Mouse (Mus musculus) myocyte (in vitro differentiated cells): Measurements from ENCODE around the gene Klhl3. TPM values are rescaled to one million over a fixed set of nuclear protein-coding genes. Genes with fewer than 3 reads are reported as not detected.

Source experiments
- H3K27me3 ChIP-seq: one replicate; pipeline ENCODE4 v1.6.1; 2011; ENCODE audit not compliant: control insufficient read depth, insufficient read depth, insufficient read length
- H3K36me3 ChIP-seq: one replicate; pipeline ENCODE4 v1.6.1; 2011; ENCODE audit not compliant: control insufficient read depth, insufficient read depth
- H3K4me2 ChIP-seq: one replicate; pipeline ENCODE4 v1.6.1; 2011; ENCODE audit warnings: low read depth, control low read depth
- H3K4me3 ChIP-seq: one replicate; pipeline ENCODE4 v1.5.1; 2011; ENCODE audit warnings: mild to moderate bottlenecking, control low read depth, moderate library complexity
- H3K79me2 ChIP-seq: one replicate; pipeline ENCODE4 v1.6.1; 2011; ENCODE audit not compliant: control insufficient read depth, insufficient read depth
- H3ac ChIP-seq: one replicate; pipeline ENCODE4 v1.6.1; 2011; ENCODE audit not compliant: control insufficient read depth, insufficient read length
- CEBPB ChIP-seq: IDR thresholded peaks from 2 replicates; pipeline ENCODE4 v1.6.1; 2011; ENCODE audit warnings: mild to moderate bottlenecking, moderate library complexity; ENCODE audit not compliant: poor library complexity, insufficient read depth, severe bottlenecking
- E2F4 ChIP-seq: IDR thresholded peaks from one replicate; pipeline ENCODE4 v1.6.1; 2011; ENCODE audit warnings: mild to moderate bottlenecking, control low read depth, moderate library complexity; ENCODE audit not compliant: insufficient read depth
- MAX ChIP-seq: IDR thresholded peaks from one replicate; pipeline ENCODE4 v1.6.1; 2011; ENCODE audit warnings: low read depth, mild to moderate bottlenecking, control low read depth
- MYOD1 ChIP-seq, 3 experiments: IDR thresholded peaks; one replicate each; pipeline ENCODE4 v1.6.1; 2011; ENCODE audit warnings: control low read depth in 2 of 3, low read depth in 2 of 3, mild to moderate bottlenecking in 2 of 3, moderate library complexity in 1 of 3; ENCODE audit not compliant: insufficient read length in 2 of 3, control insufficient read depth in 1 of 3
- MYOG ChIP-seq, 3 experiments: IDR thresholded peaks; one replicate each; pipeline ENCODE4 v1.6.1; 2011; ENCODE audit warnings: control low read depth in 2 of 3, low read depth in 2 of 3, mild to moderate bottlenecking in 2 of 3; ENCODE audit not compliant: insufficient read length in 2 of 3, control insufficient read depth in 1 of 3, insufficient read depth in 1 of 3
- POLR2A ChIP-seq: IDR thresholded peaks from one replicate; pipeline ENCODE4 v1.6.1; 2011; ENCODE audit warnings: low read depth, mild to moderate bottlenecking, control low read depth, moderate library complexity; ENCODE audit not compliant: insufficient read length
- POLR2AphosphoS2 ChIP-seq: IDR thresholded peaks from one replicate; pipeline ENCODE4 v1.6.1; 2011; ENCODE audit warnings: low read depth, control low read depth; ENCODE audit not compliant: insufficient read length
- REST ChIP-seq: IDR thresholded peaks from one replicate; pipeline ENCODE4 v1.6.1; 2011; ENCODE audit warnings: mild to moderate bottlenecking, control low read depth, moderate library complexity; ENCODE audit not compliant: insufficient read depth, insufficient read length
- SRF ChIP-seq: IDR thresholded peaks from one replicate; pipeline ENCODE4 v1.6.1; 2011; ENCODE audit warnings: low read depth; ENCODE audit not compliant: control insufficient read depth, insufficient read length
- TCF12 ChIP-seq: IDR thresholded peaks from one replicate; pipeline ENCODE4 v1.6.1; 2011; ENCODE audit warnings: mild to moderate bottlenecking, control low read depth; ENCODE audit not compliant: poor library complexity, insufficient read depth, severe bottlenecking
- TCF3 ChIP-seq: IDR thresholded peaks from one replicate; pipeline ENCODE4 v1.6.1; 2011; ENCODE audit warnings: low read depth, control low read depth; ENCODE audit not compliant: insufficient read length
- USF1 ChIP-seq: IDR thresholded peaks from one replicate; pipeline ENCODE4 v1.6.1; 2011; ENCODE audit warnings: low read depth, mild to moderate bottlenecking, control low read depth, moderate library complexity
- polyA plus RNA-seq: library from polyadenylated mRNA; unstranded; fragments of >200 nt; fragmentation: generic; extraction: Trizol; gene quantifications from one replicate; pipeline ENCODE4 v1.2.1, GENCODE M21; 2012; ENCODE audit warnings: missing spikeins

Klhl3 gene
- polyA plus RNA-seq, 1 experiment = 0.01 TPM

- Histone ChIP-seq H3K36me3 (no peaks in the 10 kb centered on the region), H3K27me3 (no peaks in the 10 kb centered on the region), H3K79me2 (no peaks in the 10 kb centered on the region), H3ac (no peak overlapping the region), H3K4me3 (no peak overlapping the region), H3K4me2 (no peak overlapping the region)
- TF ChIP-seq TCF12 (no peak), MYOG (IDR thresholded peaks at IDR 0.05; ENCODE audit: control insufficient read depth in 1 of 3, insufficient read depth in 1 of 3, insufficient read length in 2 of 3, low read depth in 2 of 3) (no peak), SRF (no peak), USF1 (no peak), MYOD1 (IDR thresholded peaks at IDR 0.05; ENCODE audit: control insufficient read depth in 1 of 3, insufficient read length in 2 of 3, low read depth in 2 of 3) (no peak), E2F4 (no peak), POLR2AphosphoS2 (no peak), TCF3 (no peak), REST (no peak), CEBPB (no peak), POLR2A (no peak), MAX (no peak)
Observed at GRCm38 (mm10) chr13:58043278-58043677, 70.1 kb downstream of the Klhl3 start.

- Histone ChIP-seq H3K4me3 (no peak overlapping the region), H3K27me3 (no peaks in the 10 kb centered on the region), H3K36me3 (no peaks in the 10 kb centered on the region), H3ac (no peak overlapping the region), H3K79me2 (no peaks in the 10 kb centered on the region), H3K4me2 (no peak overlapping the region)
- TF ChIP-seq TCF12 (no peak), POLR2A (no peak), POLR2AphosphoS2 (no peak), REST (no peak), SRF (no peak)
Observed at GRCm38 (mm10) chr13:58040112-58040511, 73.3 kb downstream of the Klhl3 start.

- no peak overlapping the region for H3K4me2 ChIP-seq
- no peak overlapping the region for H3ac ChIP-seq
- no peaks in the 10 kb centered on the region for H3K36me3 ChIP-seq
- no peaks in the 10 kb centered on the region for H3K79me2 ChIP-seq
- no peak overlapping the region for H3K4me3 ChIP-seq
- H3K27me3 ChIP-seq = no peaks in the 10 kb centered on the region
- TF ChIP-seq MYOD1 (IDR thresholded peaks at IDR 0.05; ENCODE audit: control insufficient read depth in 1 of 3, insufficient read length in 2 of 3, low read depth in 2 of 3) (no peak), POLR2A (no peak), REST (no peak), MYOG (IDR thresholded peaks at IDR 0.05; ENCODE audit: control insufficient read depth in 1 of 3, insufficient read depth in 1 of 3, insufficient read length in 2 of 3, low read depth in 2 of 3) (no peak), POLR2AphosphoS2 (no peak), TCF12 (no peak), SRF (no peak), TCF3 (no peak)
Observed at GRCm38 (mm10) chr13:58037506-58037905, 75.9 kb downstream of the Klhl3 start.

- no peaks in the 10 kb centered on the region for H3K79me2 ChIP-seq
- TF ChIP-seq TCF3 (no peak), SRF (no peak), MYOG (IDR thresholded peaks at IDR 0.05; ENCODE audit: control insufficient read depth in 1 of 3, insufficient read depth in 1 of 3, insufficient read length in 2 of 3, low read depth in 2 of 3) (no peak), POLR2AphosphoS2 (no peak), USF1 (no peak), POLR2A (no peak), TCF12 (no peak), REST (no peak), MAX (no peak), CEBPB (no peak), E2F4 (no peak), MYOD1 (IDR thresholded peaks at IDR 0.05; ENCODE audit: control insufficient read depth in 1 of 3, insufficient read length in 2 of 3, low read depth in 2 of 3) (no peak)
- no peak overlapping the region for H3K4me2 ChIP-seq
Observed at GRCm38 (mm10) chr13:58035470-58036156, 77.8 kb downstream of the Klhl3 start.

GRCm38 (mm10) chr13:58034985-58035384 is 78.4 kb downstream of the Klhl3 start:
- H3K4me3 ChIP-seq = no peak overlapping the region
- H3K27me3 ChIP-seq = no peaks in the 10 kb centered on the region
- H3K4me2 ChIP-seq = no peak overlapping the region
- no peak for TF ChIP-seq CEBPB
- H3K36me3 ChIP-seq = no peaks in the 10 kb centered on the region
- no peaks in the 10 kb centered on the region for H3K79me2 ChIP-seq
- no peak overlapping the region for H3ac ChIP-seq

More at GRCm38 (mm10) chr13:58035470-58036156, 77.8 kb downstream of the Klhl3 start:
- Histone ChIP-seq H3K4me3 (no peak overlapping the region), H3K36me3 (no peaks in the 10 kb centered on the region), H3K27me3 (no peaks in the 10 kb centered on the region), H3ac (no peak overlapping the region)
